Mouse (Mus musculus): ENCODE data around the gene Pde8b.

Pde8b gene

GRCm38 (mm10) chr13:95249511-95250456 lies at the start of gene Pde8b:
Gene Pde8b, minus strand, starts transcription at chr13:95250336.
- no peak for DNase-seq

GRCm38 (mm10) chr13:95291983-95292382 lies 41.8 kb upstream of the Pde8b start:
- DNase-seq, result no peak

- DNase-seq, result no peak
These were observed 37.9 kb upstream of the Pde8b start for GRCm38 (mm10) chr13:95288027-95288426.

- DNase-seq, result peak; percentile 12 to 21
These were observed 36.9 kb upstream of the Pde8b start for GRCm38 (mm10) chr13:95286989-95287388.

GRCm38 (mm10) chr13:95281740-95282673 lies 31.9 kb upstream of the Pde8b start:
- no peak for DNase-seq

GRCm38 (mm10) chr13:95278426-95279025 lies 28.4 kb upstream of the Pde8b start:
- DNase-seq, result no peak

GRCm38 (mm10) chr13:95264691-95265090 lies 14.6 kb upstream of the Pde8b start:
- no peak for DNase-seq

- DNase-seq, result peak in 1 of 2 experiments; percentile 3
These were observed 11.0 kb upstream of the Pde8b start for GRCm38 (mm10) chr13:95260886-95261789.

GRCm38 (mm10) chr13:95260391-95260790 lies 10.3 kb upstream of the Pde8b start:
- DNase-seq, result no peak

GRCm38 (mm10) chr13:95257083-95257482 lies 6.9 kb upstream of the Pde8b start:
- no peak for DNase-seq

GRCm38 (mm10) chr13:95255083-95255482 lies 4.9 kb upstream of the Pde8b start:
- no peak for DNase-seq

- DNase-seq, result no peak
These were observed 7.1 kb downstream of the Pde8b start for GRCm38 (mm10) chr13:95243026-95243425.

GRCm38 (mm10) chr13:95237488-95237887 lies 12.6 kb downstream of the Pde8b start:
- DNase-seq, result no peak

- DNase-seq, result no peak
These were observed 14.9 kb downstream of the Pde8b start for GRCm38 (mm10) chr13:95235261-95235660.

- no peak for DNase-seq
These were observed 18.6 kb downstream of the Pde8b start for GRCm38 (mm10) chr13:95231366-95232138.

GRCm38 (mm10) chr13:95230326-95230725 lies 19.8 kb downstream of the Pde8b start:
- no peak for DNase-seq

GRCm38 (mm10) chr13:95224491-95224890 lies 25.6 kb downstream of the Pde8b start:
- DNase-seq, result no peak

GRCm38 (mm10) chr13:95223427-95223772 lies 26.7 kb downstream of the Pde8b start:
- no peak for DNase-seq

- DNase-seq, result no peak
These were observed 27.3 kb downstream of the Pde8b start for GRCm38 (mm10) chr13:95222569-95223426.

Data from B cell, adult 2 months (primary cell).